ENCODE assay signal across 21 mouse cellular contexts in genomic region chr11:120779876-120780275, GRCm38 (mm10). TPM values are rescaled to one million over a fixed set of nuclear protein-coding genes. Genes with fewer than 3 reads are reported as not detected.
DNase-seq lines count a peak whose midpoint lies in the region; ATAC-seq and TF ChIP-seq lines count a peak whose summit lies in the region.
"Had no signal": no experiment of that assay in that cellular context is flagged by ENCODE, and none has a peak within 500 bp of the region (broad histone marks: within the 10 kb centered on the region; RNA-seq: fewer than 3 reads in every experiment).

No protein-coding gene starts in this region.

- H3K27me3 ChIP-seq in E14TG2a.4 (ENCODE audit: insufficient read depth, low read length) (no peaks in the 10 kb centered on the region), ES-Bruce4 (ENCODE audit: control insufficient read depth, insufficient read depth, low read length, poor library complexity, severe bottlenecking) (no peaks in the 10 kb centered on the region)
- H3K27me3 ChIP-seq in intestine, postnatal 0 days (replicated peaks; ENCODE audit: control insufficient read depth, insufficient read depth, low read length) = no peaks in the 10 kb centered on the region
- H3K27me3 ChIP-seq: embryonic facial prominence, embryonic 12.5 days; forebrain, embryonic 13.5 days; forebrain, embryonic 15.5 days; Patski had no signal

- TF ChIP-seq CTCF in E14TG2a.4 (conservative IDR thresholded peaks at IDR 0.05; ENCODE audit: low read length) (no peak), ES-Bruce4 (IDR thresholded peaks at IDR 0.05; ENCODE audit: low read depth, low read length) (no peak)
- TF ChIP-seq CTCF in intestine, postnatal 0 days (IDR thresholded peaks at IDR 0.05; ENCODE audit: low read depth) = no peak

- peak overlapping the region; percentile 48 for H3K27ac ChIP-seq in ES-Bruce4 (ENCODE audit: insufficient read depth, low read length)
- H3K27ac ChIP-seq in intestine, postnatal 0 days (ENCODE audit: low read depth, low read length) = no peak overlapping the region
- H3K27ac ChIP-seq: embryonic facial prominence, embryonic 10.5 days; embryonic facial prominence, embryonic 12.5 days; forebrain, embryonic 13.5 days; forebrain, embryonic 15.5 days had no signal

- TF ChIP-seq POLR2A in ES-Bruce4 (IDR thresholded peaks at IDR 0.05; ENCODE audit: insufficient read depth, low read length) = no peak

- TF ChIP-seq EP300 in ES-Bruce4 (IDR thresholded peaks at IDR 0.05; ENCODE audit: insufficient read depth, low read depth, low read length) = peak; percentile 74

- H3K36me3 ChIP-seq in E14TG2a.4 (ENCODE audit: insufficient read depth, low read length) = peaks cover 35% of the 10 kb centered on the region
- H3K36me3 ChIP-seq in ES-Bruce4 (ENCODE audit: control insufficient read depth, insufficient read depth, low read length, poor library complexity, severe bottlenecking) = no peaks in the 10 kb centered on the region
- peaks cover 17% of the 10 kb centered on the region; the same call in 1 of the 2 replicates for H3K36me3 ChIP-seq in intestine, postnatal 0 days (ENCODE audit: control insufficient read depth, insufficient read depth)

- H3K4me1 ChIP-seq in E14TG2a.4 (replicated peaks; ENCODE audit: low read depth, low read length) (peaks cover 82% of the 10 kb centered on the region), ES-Bruce4 (ENCODE audit: control insufficient read depth, insufficient read depth, low read length) (peaks cover 12% of the 10 kb centered on the region)
- no peaks in the 10 kb centered on the region for H3K4me1 ChIP-seq in intestine, postnatal 0 days (replicated peaks; ENCODE audit: control insufficient read depth, insufficient read depth, low read length)

- no peak overlapping the region for H3K9ac ChIP-seq in ES-Bruce4 (ENCODE audit: low read depth, poor library complexity, severe bottlenecking)
- H3K9ac ChIP-seq in intestine, postnatal 0 days (ENCODE audit: low read depth, low read length) = no peak overlapping the region
- H3K9ac ChIP-seq: embryonic facial prominence, embryonic 12.5 days; forebrain, embryonic 13.5 days; forebrain, embryonic 15.5 days; forebrain, postnatal 0 days had no signal

- no peak for ATAC-seq in intestine, postnatal 0 days
- ATAC-seq: forebrain, embryonic 13.5 days; forebrain, embryonic 15.5 days; forebrain, postnatal 0 days; Patski had no signal

- H3K4me3 ChIP-seq in E14TG2a.4 (replicated peaks; ENCODE audit: low read length) = peak overlapping the region; percentile 46
- H3K4me3 ChIP-seq in ES-Bruce4 (ENCODE audit: low read depth, low read length) = no peak overlapping the region
- no peak overlapping the region for H3K4me3 ChIP-seq in intestine, postnatal 0 days (ENCODE audit: low read depth, low read length)
- H3K4me3 ChIP-seq: embryonic facial prominence, embryonic 12.5 days; forebrain, embryonic 13.5 days; forebrain, embryonic 15.5 days had no signal

- DNase-seq in heart, adult 11 months = peak; percentile 59
- DNase-seq in heart, postnatal 36 days = no peak
- DNase-seq in R1 (ENCODE audit: low read depth, low spot score) = peak; percentile 71
- DNase-seq in embryo, embryonic 10 days (ENCODE audit: low spot score) = no peak
- DNase-seq: adrenal gland, postnatal 14 days; cerebellum, adult 11 months; cerebellum, adult 18-20 months; cerebellum, adult 8-10 months; cerebellum, adult 9-11 months; cerebellum, postnatal 14 days; cerebellum, postnatal 36 days; forebrain, postnatal 0 days had no signal

- intact Hi-C loops in heart, postnatal 36 days (cut with DNase I) = loop anchor here (5.0 to 10.0 kb wide), 2 partner anchors 265 to 293 kb away; no protein-coding TSS in a partner anchor

- H3K9me3 ChIP-seq in E14TG2a.4 (ENCODE audit: low read length) (no peaks in the 10 kb centered on the region), ES-Bruce4 (replicated peaks; ENCODE audit: control insufficient read depth, insufficient read depth, low read length, poor library complexity, severe bottlenecking) (no peaks in the 10 kb centered on the region)
- no peaks in the 10 kb centered on the region for H3K9me3 ChIP-seq in intestine, postnatal 0 days (ENCODE audit: control insufficient read depth)
- H3K9me3 ChIP-seq: embryonic facial prominence, embryonic 10.5 days; embryonic facial prominence, embryonic 12.5 days; forebrain, embryonic 13.5 days; forebrain, embryonic 15.5 days; G1E had no signal

- no peak overlapping the region for H3K4me2 ChIP-seq in intestine, postnatal 0 days (replicated peaks; ENCODE audit: low read depth)
- H3K4me2 ChIP-seq: embryonic facial prominence, embryonic 12.5 days; forebrain, embryonic 13.5 days; forebrain, embryonic 15.5 days had no signal

- 94% methylated on average over 1 of the region's 1 CpGs for WGBS in intestine, postnatal 0 days

RNA-seq across cellular contexts. Expression of gene Rfng, which starts 4.1 kb away (rescaled TPM):
- total RNA-seq in heart, postnatal 36 days (2021) = 10 to 100 TPM; 11.2 to 13.3 TPM
- polyA plus RNA-seq in ES-Bruce4 (2011; ENCODE audit: insufficient read depth, insufficient read length, low read depth, missing spikeins) = 8.9 and 9.3 TPM in 2 replicates
- polyA plus RNA-seq in intestine, postnatal 0 days (2015; fragmentation: Nextera tagmentation; extraction: Ambion mirVana) = 22.8 and 23.7 TPM in 2 replicates

RNA-seq across cellular contexts. Expression of gene Gps1, which starts 4.2 kb away (rescaled TPM):
- total RNA-seq in heart, postnatal 36 days (2021) = 10 to 100 TPM; 54.6 to 58.4 TPM
- polyA plus RNA-seq in ES-Bruce4 (2011; ENCODE audit: insufficient read depth, insufficient read length, low read depth, missing spikeins) = 92.0 and 95.2 TPM in 2 replicates
- 70.9 and 74.8 TPM in 2 replicates for polyA plus RNA-seq in intestine, postnatal 0 days (2015; fragmentation: Nextera tagmentation; extraction: Ambion mirVana)

RNA-seq across cellular contexts. Expression of gene Dus1l, which starts 16.3 kb away (rescaled TPM):
- total RNA-seq in heart, postnatal 36 days (2021) = 10 to 100 TPM; 25.0 to 29.0 TPM
- polyA plus RNA-seq in ES-Bruce4 (2011; ENCODE audit: insufficient read depth, insufficient read length, low read depth, missing spikeins) = 56.7 and 66.9 TPM in 2 replicates
- 45.5 and 48.5 TPM in 2 replicates for polyA plus RNA-seq in intestine, postnatal 0 days (2015; fragmentation: Nextera tagmentation; extraction: Ambion mirVana)

RNA-seq across cellular contexts. Expression of gene Hmga1b, which starts 17.3 kb away (rescaled TPM):
- total RNA-seq in heart, postnatal 36 days (2021) = 10 to 100 TPM; 22.1 to 34.1 TPM
- 56.2 and 85.9 TPM in 2 replicates for polyA plus RNA-seq in ES-Bruce4 (2011; ENCODE audit: insufficient read depth, insufficient read length, low read depth, missing spikeins)
- 10.8 and 12.2 TPM in 2 replicates for polyA plus RNA-seq in intestine, postnatal 0 days (2015; fragmentation: Nextera tagmentation; extraction: Ambion mirVana)

RNA-seq across cellular contexts. Expression of gene Fasn, which starts 44.5 kb away (rescaled TPM):
- 10 to 100 TPM; 17.3 to 65.9 TPM for total RNA-seq in heart, postnatal 36 days (2021)
- polyA plus RNA-seq in ES-Bruce4 (2011; ENCODE audit: insufficient read depth, insufficient read length, low read depth, missing spikeins) = 114 and 127 TPM in 2 replicates
- polyA plus RNA-seq in intestine, postnatal 0 days (2015; fragmentation: Nextera tagmentation; extraction: Ambion mirVana) = 10.1 and 11.3 TPM in 2 replicates

Comparison
In these comparisons a context has a peak if more than half of its experiments do, and no peak if none do; other contexts are left out.
1. DNase-seq: peak in heart, adult 11 months (single experiment) and R1 (single experiment); none in heart, postnatal 36 days (0 of 2) and embryo, embryonic 10 days (single experiment).